Mouse (Mus musculus): ENCODE data around the gene Cdkn2aip. TPM values are rescaled to one million over a fixed set of nuclear protein-coding genes. Genes with fewer than 3 reads are reported as not detected.

Gene Cdkn2aip
- polyA plus RNA-seq, 2 experiments from 2014 or later: 12.3 to 18.1 TPM

DNA sequence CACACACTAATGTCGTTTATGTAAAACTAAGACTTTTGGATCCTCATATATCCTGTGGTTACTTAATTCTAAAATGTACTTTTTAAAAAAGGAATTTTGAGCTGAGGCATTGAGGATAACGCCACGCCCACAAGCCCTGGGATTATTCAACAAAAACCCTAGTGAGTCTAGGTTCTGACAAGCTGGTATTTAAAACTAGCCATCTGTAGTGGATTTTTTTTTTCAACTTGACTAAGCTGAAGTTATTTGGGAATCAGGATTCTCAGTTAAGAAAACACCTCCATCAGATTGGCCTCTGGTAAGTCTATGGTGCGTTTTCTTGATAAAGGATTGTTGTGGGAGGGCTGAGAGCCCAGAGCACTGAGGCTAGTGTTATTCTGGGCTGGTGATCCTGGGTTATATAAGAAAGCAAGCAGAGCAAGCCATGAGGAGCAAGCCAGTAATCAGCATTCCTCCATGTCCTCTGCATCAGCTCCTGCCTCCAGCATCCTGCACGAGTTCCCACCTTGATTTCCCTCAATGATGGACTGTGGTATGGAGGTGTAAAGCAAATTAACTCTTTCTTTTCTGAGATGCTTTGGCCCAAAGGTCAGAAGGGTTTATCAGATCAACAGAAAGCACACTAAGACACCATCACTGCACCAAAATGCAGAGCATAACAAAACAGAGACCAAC lies 18.2 kb downstream of the Cdkn2aip start:
- ATAC-seq: no peak

DNA sequence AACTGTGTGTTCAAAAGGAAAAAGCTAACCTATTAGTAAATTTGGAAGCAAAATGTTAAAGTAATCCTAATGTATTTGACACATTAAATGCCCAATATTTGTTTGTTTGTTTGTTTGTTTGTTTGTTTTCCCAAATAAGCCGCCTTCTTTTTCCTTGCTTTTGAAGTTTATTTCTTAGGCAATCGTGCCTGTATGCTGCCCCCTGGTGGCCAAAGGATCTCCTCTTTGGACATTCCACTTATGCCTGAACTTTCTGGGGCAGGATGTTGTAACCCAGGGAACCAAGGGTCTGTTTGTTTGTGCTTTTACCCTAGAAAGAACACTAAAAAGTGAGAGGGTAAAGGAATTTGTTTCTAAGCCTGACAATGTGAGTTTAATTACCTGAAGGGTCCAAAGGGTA lies 20.6 kb downstream of the Cdkn2aip start:
- ATAC-seq: peak; percentile 81

DNA sequence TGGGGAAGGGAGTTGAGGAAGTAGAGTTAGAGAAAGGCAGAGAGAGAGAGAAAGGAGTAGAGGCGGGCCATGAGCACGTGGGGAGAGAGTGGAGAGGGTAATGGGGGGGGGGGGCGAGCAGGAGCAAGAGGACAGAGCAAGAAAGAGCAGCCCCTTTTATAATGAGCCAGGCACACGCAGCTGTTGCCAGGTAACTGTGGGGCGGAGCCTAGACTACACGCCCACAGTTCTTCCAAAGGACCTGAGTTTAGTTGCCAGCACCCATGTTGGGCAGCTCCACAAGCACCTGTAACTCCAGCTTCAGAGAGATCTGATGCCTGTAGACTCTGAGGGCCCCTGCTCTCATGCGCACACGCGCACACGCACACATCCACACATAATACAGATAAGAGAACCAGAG lies 21.9 kb downstream of the Cdkn2aip start:
- no peak for ATAC-seq

DNA sequence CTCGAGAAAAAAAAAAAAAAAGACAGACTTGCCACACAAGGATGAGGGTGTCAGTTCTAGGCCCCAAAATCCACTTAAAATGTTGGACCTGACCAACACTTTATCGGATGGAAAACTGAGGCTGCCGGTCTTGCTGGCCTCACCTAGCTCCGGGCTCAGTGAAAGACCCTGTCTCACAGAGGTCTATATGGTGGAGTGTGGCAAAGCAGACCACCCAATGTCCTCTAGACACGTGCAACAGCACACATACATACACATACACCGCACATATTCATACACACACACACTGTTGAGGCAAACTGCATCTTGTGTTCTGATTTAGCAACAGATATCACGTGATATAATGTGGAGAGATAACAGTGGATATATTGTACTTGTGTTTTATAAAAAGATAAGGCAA lies 22.4 kb downstream of the Cdkn2aip start:
- ATAC-seq: no peak

DNA sequence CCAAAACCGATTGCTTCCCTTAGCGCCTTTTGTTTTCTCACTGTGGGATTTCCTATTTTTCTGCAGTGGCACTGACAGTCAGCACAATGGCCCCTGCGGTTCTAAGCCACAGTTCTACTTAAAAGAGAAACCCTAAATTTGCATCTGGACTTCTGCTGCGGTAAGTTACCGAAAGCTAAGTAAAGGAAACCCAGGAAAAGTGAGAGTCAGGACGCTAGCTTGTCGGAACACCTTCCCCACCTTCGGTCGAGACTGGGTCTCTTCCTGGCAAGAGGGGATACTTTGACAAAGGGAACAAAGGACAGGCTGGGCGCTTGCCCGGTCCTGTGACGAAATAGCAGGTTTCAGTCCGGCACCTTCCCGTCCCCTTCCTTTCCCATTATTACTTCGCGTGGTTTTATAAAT lies 23.1 kb downstream of the Cdkn2aip start:
- ATAC-seq: no peak

DNA sequence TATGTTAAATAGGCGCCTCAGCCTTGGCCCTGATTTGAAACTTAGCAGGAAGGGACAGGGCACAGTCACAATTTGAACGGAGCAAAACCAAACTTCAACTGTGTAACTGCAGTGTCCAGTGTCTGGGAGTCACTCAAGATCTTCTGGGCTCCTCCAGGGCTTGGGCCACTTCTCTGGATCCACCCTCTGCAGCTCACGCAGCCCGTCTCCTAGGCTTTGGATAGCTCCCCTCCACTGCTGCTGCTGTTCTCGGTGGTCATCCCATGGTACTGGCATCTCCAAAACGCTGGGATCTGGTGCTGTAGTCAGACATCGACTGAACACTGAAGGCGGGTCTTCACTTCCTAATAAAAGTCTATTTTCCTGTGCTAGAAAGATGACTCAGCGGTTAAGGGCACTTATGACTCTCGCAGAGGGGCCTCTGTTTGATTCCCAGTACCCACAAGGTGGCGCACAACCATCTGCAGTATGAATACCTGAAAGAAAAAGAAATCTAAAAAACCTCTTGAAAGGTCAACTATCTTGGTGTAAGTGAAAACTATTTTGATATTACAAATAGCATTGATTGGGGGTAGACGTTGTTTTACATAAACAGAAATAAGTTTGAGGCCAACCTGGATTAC lies 23.9 kb downstream of the Cdkn2aip start:
- peak; percentile 56 for ATAC-seq

DNA sequence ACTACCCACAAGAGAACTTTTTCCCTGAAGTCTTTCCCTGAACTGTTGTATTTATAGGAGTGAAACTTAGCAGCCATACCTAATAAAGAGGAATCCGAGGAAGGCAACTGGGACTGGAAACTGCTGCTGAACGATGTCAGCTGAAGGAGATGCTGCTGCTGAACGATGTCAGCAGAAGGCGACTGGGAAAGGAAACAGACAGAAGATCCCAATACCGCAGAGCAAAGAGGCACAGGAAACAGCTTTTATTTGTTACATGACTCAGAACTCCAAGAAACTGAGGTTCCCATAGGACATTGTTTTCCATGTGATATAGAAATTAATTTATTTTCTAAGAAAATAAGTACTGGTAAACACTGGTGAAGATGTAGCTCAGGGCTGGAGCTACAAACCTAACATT lies 29.3 kb downstream of the Cdkn2aip start:
- ATAC-seq: no peak

DNA sequence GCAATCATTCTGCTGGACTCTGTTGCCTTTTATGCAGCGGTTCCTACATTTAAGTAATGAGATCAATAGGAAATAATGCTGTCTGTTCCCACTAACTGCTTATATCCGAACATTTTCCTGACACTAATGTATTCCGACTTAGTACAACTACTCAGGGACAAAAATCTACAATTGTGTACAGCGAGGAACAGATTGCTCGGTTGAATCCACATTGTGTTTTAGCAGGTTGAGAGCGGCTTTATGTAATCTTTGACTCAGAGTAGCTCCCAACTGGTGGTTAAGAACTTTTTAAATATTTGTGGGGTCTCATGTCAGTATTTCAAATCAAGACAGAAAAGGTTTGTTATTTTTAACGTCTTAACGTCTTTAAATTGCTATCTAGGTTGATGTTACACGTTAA lies 29.7 kb downstream of the Cdkn2aip start:
- no peak for ATAC-seq

DNA sequence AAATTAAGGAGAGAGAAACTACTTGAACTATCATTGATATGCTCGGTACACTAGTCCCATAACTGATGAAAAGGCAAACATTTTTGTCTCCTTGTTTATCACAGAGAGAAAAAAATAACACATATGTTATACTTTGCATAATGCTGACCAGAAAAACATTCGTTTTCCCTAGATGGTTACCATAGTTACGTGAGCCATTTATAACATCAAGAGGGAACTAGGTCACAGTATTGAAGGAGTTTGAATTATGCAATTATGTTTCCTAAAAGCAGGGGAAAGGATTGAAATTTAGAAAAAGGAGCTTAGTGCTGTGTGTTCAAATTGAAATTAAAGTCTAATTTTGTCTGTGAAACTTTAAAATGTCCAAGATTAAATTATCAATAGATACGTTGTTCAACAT lies 33.4 kb downstream of the Cdkn2aip start:
- no peak for ATAC-seq

DNA sequence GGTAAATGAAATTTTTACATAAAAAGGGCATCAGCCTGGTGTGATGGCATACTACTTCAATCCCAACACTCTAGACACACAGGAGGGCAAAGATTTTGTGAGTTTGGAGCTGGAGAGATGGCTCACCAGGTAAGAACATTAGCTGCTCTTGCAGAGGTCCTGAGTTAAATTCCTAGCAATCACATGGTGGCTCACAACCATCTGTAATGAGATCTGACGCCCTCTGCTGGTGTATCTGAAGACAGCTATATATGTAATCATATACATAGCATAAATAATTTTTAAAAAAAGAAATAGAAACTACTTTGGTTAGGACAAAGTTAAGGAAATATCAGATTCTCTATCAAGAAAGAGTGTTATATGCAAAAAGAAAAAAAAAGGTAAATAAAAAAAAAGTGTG lies 34.1 kb downstream of the Cdkn2aip start:
- no peak for ATAC-seq

DNA sequence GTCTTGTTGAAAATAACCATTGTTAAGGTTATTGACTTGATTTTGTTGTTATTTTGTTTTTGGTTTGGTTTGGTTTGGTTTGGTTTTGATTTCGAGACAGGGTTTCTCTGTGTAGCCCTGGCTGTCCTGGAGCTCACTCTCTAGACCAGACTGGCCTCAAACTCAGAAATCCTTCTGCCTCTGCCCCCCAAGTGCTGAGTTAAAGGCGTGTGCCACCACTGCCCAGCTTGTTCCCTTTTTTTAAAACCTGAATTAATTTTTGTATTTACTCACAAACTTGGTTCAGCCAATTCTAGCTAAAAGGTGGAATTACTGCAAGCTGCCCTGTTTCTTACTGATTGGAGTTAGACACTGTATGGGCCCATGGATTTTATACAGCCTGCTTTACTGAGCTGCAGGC lies 37.1 kb downstream of the Cdkn2aip start:
- ATAC-seq: no peak

DNA sequence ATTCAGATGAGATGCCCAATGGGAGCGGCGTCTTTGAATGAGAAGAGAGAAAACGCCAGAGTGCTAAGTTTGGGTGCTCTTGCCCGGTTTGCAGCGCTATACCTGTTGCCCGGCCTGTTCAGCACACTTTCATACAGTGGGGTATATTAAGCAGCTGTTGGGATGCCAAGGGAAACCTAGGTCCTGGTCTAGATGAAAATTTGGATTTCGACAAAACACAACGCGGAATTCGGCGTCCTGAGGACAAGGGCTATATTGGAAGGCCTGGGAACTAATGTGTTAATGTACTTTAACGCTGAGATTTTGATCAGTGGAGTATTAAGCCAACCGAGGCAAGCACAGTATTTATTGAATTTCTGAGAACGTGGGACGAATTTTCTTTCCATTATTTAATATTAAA lies 37.5 kb downstream of the Cdkn2aip start:
- no peak for ATAC-seq

DNA sequence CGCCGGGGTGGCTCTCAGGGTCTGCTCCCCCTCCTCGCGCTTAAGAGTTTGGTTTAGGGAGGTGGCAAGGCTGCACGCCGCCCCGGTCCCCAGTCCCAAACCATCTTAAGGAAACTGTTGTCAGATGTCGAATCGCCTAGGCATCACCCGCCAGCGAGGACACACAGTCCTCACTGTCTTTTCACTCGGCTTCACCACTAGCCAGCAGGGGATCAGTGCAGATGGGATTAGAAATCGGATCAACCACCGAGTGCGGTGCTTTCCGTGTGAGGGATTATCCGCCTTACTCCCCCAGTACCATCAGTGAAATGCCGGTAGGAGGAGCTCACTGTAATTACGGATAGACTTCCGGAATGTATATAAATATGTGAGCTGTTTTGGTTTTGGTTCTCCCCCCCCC lies 37.9 kb downstream of the Cdkn2aip start:
- ATAC-seq: peak; percentile 48

DNA sequence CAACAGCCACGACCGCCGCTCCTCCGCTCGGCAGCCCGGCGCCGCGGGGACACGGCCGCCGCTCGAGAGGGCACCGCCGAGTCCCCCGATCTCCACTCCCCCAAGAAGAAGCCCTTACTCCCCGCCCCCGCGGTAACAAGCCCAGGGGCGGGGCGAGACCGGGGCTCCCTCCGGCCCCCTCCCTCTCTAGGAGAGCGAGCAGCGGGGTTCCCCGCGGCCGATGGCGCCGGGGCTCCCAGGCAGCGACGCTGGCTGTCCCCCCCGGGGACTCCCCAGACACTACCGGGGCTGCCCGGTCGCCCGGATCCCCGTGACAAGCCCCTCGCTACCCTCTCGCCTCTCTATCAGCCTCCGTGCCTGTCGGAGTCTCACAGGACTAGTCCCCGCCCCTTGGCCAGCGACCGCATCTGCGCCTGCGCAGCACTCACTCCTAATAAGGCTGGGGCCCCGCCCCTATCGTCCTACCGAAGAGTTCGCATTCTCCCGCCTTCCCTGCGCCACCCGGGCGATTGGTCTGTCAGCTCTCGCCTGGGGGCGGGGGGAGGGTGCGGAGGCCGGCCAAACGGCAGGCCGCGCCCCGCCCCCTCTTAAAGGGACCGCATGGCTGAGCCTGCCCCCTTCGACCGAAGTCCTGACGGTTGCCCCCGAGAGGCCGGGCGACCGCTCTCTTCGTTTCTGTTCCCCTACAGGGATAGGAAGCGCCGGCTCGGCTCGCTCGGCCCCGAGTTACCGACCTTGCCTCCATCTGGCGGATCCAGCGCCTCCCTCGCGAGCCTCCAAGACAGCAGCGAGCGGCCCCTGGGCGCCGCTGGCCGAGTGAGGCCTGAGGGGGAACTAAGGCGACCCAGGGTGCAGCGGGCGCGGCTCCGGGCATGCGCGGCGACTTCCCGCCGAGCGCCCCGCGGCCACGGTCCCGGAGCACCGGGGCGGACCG lies 38.7 kb downstream of the Cdkn2aip start, which contains the start of gene Ing2:
Gene Ing2, minus strand, starts transcription at position 780 of the 934 bp plus-strand sequence.
- ATAC-seq: peak; percentile 76

DNA sequence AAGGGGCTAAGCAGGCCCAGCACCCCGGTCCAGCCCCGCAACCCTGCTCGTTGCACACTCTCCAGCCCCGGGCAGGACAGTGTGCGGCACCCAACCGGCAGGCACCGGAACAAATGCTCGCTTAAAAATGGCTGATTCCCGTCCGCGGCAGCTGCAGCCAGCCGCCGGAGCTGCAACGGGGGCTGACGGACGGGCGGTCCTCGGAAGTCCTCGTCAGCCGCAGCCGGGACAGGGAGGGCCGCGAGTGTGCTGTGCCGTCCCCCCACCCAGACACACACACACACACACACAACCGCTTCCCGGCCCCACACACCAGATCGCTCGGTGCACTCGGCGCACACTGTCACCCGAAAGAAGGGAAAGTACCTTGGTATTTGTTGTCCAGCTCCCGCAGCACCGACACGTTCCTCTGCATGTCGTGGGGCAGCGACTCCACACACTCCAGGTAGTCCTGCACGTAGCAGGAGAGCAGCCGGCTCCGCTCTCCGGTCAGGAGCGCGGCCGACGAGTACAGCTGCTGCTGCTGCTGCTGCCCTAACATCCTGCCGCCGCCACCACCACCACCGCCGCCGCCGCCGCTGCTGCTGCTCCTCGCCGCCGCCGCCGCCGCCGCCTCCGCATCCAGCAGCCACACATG lies 39.5 kb downstream of the Cdkn2aip start:
- ATAC-seq: peak; percentile 0

DNA sequence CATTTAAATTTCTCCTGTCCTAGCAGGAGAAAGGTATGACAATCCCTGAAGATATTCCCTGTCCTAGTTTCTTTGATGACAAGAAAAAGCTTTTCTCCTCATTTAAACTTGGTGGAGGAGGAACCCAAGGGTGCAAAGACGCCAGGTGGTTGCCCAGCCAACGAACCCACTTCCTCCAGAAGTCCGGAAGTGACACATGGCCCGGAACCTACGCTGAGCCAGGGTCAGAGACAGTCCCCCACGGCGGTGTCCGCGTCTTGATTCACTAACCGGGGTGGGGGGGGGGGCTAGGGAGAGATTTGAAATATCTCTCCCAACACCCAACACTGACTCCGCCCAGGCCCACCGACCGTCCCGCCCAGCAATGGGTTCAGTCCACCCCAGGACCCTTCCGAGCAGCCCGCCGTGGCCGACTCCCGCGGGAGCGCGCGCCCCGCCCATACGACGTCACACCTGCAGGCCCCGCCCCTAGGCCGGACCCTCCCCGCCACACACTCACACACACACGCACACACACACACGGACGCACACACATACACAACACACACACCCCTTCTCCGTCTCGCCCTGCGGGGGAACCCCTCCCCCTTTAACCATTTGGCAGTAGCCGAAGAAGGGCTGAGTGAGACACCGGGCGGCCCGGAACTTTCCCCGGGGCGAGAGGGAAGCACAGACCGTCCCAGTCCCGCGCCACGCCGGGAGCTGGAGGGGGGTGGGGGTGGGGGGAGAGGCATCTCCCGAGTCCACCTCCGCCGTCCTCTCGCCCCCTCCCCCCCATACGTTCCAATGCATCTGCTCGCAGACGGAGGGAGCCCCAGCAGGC lies 40.2 kb downstream of the Cdkn2aip start:
- peak; percentile 57 for ATAC-seq

DNA sequence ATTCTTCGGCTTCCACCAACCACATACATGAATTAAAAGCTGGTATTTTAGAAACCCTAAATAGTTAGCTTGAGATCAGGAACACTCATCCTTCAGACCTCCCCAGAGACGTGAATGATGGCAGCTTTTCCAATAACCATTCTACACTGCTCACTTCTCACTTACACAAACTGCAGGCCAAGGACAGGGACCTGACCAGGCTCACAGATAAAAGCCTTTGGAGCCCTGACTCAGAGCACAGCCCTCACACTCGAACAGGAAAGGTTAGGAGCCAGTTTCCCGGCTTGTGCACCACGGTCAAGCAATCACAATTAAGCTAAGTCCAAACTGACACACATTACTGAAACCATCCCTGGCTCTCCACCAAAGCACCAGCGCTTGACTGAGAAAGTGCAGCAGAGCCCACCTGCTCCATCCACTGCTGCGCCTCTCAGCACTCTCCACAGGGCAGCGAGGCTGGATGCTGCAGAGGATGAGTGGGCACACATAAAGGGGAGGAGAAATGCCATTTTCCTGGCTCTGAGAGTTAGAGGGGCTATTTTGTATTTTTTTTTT lies 49.4 kb downstream of the Cdkn2aip start:
- ATAC-seq: no peak

DNA sequence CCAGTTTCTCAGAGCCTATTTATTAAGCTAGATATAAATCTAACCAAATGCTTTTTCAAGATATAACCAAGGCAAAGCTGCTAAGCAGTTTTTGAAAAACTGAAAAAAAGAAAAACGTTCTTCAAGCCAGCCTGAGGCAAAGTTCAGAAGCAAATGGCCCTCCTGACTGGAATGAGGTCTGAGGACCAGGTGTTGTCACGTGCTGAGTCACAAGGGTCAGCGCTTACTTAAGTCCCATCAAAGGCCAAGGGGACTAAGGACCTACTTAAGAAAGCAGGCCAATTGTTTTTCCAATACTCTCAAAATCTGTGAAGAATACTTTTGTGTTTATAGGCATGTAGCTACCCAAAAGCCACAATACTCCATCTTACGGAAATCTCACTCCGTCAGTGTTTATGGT lies 50.5 kb downstream of the Cdkn2aip start:
- ATAC-seq: no peak

DNA sequence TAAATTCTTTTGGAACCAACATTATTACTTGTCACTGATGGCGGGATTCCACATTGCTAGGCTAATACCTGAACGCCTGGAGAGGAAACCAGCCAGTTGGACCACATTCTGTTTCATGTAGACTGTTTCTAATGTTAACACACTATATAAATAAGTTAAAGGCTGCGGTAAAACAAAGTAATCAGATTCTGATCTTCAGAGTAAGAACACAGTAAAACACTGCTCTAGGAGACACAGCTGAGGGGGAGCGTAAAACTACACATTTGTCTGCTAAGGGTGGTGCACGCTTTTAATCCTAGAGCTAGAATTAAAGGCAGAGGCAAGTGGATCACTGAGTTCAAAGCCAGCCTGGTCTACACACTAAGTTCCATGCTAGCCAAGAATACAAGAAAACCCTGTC lies 51.0 kb downstream of the Cdkn2aip start:
- no peak for ATAC-seq

DNA sequence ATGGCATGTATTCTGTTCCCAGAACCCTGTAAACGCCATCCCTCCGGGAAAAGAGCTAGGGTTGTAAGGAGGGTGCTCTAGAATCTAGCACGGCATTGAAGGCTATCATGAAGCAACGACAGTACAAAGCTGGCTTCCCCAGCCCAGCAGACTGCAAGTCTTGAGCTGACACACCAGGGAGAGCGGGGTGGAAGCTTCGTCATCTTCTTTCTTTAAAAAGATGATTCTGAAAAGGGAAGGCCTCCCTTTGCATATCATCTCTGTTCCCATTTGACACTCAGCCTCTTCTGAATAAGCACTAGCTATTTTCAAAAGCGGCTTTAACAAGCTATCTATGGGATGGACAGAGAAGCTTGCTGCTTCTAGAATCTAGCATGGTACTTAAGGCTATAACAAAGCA lies 53.3 kb downstream of the Cdkn2aip start:
- ATAC-seq: no peak

DNA sequence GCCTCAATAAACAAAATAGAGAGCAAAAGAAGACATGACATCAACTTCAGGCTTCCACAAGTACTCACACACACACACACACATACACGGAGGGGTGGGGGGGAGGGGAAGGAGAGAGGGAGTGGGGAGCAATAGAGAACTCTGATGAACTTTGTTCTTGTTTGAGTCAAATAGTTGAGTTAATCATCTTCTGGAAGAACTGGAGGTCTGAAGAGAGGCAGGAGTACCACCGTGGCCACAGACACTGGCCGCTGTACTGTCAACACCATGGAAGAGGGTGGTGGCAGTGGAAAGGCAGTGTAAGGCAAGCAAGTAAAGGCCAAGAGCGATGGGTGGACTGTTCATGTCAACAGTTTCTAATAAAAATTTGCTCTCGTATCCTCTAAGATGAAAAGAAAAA lies 54.3 kb downstream of the Cdkn2aip start:
- ATAC-seq: no peak

Data from CD4-positive, CD25-positive, alpha-beta regulatory T cell, adult 4 months (primary cell).